Mouse (Mus musculus) T-helper 17 cell (primary cell): ENCODE results near the gene Lct.

Experiments
- in situ Hi-C, 2 experiments: fragments of 300-600 bp; cut with MboI, MseI; formaldehyde crosslinking; loops; 1 replicate in 1 of 2; 2 replicates in 1 of 2; pipeline ENCODE4 v1.15.1; 2025; ENCODE audit warnings: high pct_unique_total_duplicates in 2 of 2

Gene Lct

DNA sequence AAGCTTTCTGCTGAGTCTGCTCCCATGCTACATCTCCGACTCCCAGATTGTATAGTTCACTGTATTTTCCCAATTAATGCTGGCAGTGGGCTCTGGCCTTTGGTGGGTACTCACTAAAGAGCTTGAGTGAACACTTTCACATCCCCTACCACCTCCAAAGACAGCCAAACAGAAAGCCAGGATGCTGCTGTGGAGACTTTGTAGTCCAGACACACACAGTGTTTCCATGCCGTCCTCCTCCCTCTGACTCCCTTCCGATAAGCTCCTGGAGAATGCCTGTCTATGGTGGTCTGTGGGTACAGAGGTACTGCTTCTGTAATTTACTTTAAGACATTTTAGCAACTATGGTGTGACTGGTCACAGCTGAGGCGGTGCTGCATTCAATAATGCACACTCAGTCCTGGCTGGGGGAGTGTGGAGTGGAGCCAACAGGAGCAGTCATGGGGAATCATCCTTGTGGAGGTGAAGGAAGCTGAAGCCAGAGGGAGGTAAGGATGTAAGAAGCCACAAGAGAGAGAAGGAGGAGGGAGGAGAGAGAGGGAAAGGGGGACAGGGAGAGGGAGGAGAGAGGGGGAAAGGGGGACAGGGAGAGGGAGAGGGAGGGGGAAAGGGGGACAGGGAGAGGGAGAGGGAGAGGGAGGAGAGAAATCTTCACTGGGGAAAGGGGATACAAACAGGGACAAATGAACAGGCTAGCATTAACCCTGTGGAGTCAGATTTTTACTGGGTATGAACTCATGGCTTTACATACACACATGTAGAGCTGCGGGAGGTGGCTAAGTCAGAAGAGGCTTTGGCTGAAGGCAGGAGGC lies 32.2 kb downstream of the Lct start:
- in situ Hi-C loops = no loop called here

DNA sequence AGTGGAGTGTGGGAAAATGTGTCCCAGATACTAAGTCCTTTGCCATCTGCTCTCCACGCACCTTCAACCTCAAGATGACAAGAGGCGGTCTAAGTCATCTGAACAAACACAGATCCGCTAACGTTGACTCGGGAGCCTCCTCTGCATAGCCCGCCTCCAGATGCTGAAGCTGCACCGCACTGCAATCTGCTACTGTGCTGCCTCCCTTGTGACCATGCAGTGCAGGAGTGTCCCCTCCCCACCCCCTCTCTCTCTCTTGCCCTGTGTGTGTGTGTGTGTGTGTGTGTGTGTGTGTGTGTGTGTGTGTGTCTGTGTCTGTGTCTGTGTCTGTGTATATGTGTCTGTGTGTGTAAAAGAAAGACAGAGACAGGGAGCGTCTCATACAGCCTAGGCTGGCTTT lies 32.8 kb downstream of the Lct start:
- in situ Hi-C loops = no loop called here

DNA sequence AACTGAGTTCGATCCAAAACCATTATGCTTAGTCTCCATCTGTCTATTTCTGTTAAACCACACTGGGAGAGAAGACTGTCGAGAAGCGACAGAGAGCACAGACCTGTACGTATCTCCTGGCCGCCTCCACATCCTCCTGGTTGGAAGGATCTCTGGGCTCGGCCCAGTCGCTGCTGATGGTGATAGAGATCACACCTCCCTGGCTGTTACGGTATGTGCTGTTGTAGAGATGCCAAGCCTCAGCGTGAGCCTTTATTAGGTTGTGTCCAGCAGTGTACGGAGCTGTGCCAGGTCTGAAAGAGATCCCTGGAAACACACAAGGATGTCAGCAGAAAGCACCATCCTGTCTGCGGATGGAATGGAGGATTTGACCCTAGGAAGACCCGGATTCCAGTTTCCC lies 34.6 kb downstream of the Lct start:
- in situ Hi-C loops = no loop called here

DNA sequence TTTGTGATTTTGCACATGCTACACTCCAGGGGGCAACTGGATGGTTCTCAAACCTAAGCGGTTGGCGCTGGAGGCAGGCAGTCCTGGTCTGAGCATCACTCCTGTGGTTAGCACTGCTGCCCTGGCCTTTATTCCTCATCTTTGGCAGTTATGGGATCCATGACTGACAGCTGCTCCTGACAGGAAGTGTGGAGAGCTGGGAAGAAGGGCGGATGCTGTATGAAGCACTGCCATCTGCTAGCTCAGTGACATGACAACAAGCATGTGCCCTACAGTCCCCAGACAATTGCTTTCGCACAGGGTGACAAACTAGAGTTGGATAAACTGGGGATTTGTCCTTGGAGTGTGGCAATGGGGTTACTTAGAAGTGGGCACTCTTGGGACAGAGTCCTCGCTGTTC lies 37.8 kb downstream of the Lct start:
- in situ Hi-C loops = no loop called here

DNA sequence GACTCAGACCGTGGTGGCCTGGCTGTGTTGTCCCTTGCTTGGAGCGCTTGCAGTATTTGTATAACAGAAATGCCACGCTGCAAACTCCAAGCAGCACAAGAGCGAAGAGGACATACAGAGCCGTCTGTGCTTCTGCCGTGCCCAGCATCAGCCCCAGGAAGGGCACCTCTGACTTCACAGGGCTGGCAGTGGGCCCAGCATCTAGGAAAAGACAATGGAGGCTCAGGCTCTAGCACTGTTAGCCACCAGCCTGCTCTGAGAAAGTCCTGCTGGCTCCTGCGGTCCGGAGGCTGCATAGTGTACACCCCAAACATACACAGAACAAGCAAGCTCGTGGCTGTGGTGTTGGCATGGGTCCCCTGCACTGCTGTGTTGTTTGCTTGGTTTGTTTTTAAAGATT lies 43.0 kb downstream of the Lct start:
- in situ Hi-C loops = no loop called here

DNA sequence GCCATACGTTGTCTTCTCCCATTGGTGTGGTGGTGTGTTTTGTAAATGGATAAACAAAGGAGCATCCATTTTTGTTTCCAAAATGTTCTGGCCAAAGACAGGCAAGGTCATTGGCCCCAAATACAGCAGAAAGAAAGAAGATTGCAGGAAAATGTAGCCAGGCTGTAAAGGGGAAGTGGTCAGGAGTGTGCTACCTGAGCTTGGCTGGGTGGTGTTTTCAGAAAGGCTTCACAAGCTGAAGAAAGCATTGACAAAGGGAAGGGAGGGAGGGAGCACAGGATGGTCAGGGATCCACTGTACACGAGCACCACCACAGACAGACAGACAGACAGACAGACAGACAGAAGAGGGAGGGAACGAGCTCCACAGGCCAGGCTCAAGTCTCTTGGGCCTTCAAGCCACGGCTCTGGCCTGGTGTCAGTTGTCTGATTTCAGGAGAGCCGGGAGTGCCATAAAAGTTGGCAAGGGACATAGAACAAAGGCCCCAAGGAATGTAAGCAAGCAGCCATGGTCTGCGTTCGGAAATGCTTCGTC lies 43.9 kb downstream of the Lct start:
- in situ Hi-C loops = no loop called here

DNA sequence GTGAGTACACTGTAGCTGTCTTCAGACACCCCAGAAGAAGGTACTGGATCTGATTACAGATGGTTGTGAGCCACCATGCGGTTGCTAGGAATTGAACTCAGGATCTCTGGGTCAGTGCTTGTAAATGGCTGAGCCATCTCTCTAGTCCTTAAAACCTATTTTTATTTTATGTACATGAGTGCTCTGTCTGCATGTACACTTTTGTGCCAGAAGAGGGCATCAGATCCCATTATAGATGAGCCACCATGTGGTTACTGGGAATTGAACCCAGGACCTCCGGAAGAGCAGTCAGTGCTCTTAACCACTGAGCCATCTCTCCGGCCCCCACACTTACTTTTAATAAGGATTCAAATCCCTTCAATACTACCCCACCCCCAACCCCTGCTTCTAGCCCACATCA lies 45.2 kb downstream of the Lct start:
- in situ Hi-C loops = no loop called here

DNA sequence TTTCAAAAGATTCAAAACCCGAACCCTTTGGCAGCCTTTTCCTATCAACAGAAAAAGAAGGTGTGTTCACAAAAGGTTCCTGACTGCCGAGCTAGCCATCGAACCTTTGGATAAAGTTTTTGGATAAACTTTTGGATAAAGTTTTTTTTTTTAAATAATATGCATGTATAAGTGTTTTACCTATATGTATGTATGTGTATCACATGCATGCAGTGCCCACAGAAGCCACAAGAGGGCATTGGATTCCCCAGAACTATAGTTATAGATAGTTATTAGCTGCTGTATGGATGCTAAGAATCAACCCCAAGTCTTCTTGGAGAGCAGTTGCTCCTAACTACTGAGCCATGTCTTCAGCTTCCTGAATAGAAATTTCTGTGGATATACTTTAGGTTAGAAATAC lies 46.4 kb downstream of the Lct start:
- in situ Hi-C loops = no loop called here

DNA sequence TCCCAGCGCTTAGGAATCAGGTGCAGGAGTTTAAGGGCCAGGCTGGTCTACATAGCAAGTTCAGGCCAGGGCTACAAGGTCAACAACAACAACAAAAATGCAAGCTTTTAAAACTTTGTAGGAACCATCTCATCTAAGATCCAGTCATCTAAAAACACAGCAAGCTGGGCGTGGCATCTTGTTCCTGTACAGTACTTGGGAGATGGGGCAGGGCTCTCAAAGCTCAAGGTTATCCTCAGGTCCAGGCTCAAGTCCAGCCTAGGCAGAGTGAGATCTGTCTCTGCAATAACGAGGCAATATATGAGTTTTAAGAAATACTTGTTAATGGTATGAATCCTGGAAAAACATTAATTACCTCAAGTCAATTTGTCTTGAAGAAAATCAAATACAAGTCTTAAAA lies 49.6 kb downstream of the Lct start:
- in situ Hi-C loops = no loop called here

DNA sequence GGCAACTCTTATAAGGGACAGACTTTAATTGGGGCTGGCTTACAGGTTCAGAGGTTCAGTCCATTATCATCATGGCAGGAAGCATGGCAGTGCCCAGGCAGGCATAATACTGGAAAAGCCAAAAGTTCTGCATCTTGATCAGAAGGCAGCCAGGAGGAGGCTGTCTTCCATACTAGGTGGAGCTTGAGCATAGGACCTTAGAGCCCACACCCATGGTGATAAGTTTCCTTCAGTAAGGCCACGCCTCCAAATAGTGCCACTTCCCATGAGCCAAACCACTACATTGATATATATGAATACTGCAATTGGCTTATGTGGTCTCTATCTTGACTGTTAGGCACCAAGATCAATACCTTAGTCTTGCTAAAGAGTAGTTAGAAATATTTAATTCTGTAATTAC lies 52.2 kb downstream of the Lct start:
- in situ Hi-C loops = no loop called here

DNA sequence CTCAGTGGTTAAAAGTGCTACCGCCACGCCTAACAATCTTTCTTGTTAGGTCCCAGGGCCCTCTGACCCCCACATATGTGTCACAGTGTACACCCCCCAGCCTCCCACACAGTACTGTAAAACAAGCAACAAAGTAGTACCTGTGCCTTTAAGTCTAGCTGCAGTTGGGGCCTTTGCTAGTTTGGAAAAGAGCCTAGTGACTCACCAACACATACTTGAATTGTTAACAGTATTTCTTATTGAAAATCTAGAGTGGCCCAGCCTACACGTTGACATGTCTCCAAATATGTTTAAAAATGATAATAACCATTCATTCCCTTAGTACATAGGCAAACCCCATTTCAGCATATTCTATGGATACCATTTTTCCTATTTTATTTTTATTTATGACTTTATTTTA lies 57.4 kb downstream of the Lct start:
- in situ Hi-C loops = no loop called here

DNA sequence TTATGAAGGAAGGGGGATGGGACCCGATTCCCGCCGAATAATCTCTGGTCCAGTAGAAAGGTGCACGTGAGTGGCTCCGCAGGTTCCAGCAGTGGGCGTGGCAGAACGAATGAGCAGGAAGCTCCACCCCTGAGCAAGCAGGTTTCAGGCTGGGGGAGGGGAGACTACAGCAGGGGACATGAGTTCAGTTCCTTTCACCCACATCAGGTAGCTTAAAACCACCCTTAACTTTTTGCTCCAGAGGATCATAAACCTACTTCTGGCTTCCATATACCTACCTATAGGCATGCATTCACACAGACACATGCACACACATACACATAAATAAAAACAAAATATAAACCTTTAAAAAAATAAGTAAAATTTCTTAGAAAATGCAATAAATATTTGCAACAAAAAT lies 61.1 kb downstream of the Lct start:
- in situ Hi-C loops = loop anchor here (5.0 kb wide), 2 partner anchors 65 to 80 kb away; no protein-coding TSS in a partner anchor

DNA sequence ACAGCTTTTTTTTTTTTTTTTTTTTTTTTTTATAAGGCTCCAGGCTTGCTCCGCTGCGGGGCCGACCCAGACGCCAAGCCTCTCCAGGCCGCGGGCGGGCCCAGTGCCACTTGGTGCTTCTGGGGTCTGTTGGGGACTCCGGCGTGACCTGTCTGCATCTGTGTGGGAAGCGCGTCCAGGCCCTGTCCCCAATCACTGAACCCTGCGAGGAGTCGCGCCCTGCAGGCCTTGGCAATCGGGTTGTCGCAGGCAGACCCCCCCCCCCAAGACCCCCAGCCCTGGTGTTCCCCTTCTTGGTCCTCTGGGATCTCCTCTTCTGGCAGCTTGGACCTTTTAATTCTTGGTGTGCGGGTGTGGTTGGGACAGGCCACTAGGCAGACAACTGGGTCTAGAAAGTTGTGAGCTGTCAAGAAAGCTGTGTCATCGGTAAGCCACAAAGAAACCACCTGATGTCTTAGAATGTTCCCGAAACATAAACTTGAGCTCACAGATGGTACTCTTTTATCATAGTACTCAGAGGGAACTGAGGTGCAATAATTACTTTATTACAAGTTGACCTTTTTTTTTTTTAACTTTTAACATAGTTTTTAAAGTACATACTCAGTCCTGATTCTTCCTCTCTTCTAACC lies 83.3 kb downstream of the Lct start:
- in situ Hi-C loops = no loop called here

DNA sequence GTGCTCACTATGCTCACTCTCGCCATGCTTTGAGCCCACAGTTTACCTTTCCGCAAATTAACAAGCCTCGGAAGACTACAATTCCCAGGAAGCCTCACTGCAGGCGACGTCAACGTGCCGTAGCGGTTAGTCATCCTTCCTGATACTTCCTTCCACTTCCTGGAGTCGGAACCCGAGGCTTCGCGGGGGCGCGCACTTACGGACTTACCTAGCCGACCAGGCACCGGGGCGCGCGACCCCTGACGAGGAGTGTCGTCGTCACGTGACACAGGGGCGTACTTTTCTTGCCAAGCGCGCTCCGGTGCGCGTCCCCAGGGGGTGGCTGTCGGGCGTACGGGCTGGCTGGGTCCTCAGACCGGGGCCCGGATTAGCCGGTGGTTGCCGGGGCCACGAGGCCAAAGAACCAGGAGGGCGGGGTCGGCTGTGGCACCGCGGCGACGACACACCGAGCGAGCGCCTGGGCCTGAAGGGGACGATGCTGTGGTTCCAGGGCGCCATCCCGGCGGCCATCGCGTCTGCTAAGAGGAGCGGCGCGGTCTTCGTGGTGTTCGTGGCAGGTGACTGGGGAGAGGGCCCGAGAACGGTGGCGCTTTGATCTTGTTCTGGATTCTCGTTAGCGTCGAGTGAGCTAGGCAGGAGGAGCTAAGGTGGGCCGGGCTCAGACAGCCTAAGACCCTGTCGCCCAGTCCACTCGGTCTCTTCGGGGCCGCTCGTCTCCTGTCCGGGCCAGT lies 84.0 kb downstream of the Lct start:
- in situ Hi-C loops = no loop called here

DNA sequence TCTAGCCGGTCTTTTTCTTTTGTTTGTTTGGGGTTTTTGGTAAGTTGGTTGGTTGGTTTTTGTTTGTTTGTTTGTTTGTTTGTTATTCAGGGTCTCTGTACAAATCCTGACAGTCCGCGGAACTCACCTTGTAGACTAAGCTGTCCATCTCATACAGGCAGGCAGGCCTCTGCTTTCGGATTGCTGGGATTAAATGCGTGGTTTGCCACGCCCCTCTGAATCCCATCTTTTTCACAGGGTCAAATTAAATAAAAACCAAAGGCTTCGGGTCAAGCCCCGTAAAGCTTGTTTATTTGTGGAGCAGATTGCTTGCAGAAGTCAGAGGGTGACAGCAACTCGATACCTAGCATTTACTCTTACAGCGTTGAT lies 84.5 kb downstream of the Lct start, which contains the start of gene Ubxn4:
Gene Ubxn4 (plus strand): TSS at position 338 of the 369 bp plus-strand sequence.
- in situ Hi-C loops = no loop called here

DNA sequence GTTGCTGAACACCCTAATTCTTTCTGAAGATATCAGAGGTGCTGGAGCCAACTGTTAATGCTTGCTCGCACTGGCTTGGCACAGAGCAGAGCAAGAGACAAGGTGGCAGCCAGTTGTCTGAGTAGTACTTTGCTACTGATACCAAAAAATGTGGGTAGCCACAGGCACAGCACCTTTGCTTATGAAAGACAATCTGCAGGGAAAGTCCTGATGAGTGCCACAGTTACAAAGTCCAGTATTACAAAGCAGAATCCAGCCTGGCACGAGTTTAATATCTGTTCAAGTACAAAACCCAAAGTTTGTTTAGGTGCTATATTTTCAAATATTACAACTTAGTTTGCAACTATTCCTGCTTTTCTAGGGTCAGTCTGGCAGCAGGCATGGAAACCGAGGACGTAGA lies 92.9 kb downstream of the Lct start:
- in situ Hi-C loops = no loop called here
